Mouse (Mus musculus) neural tube, embryonic 12.5 days (tissue): ENCODE measurements around the gene Svs5. TPM values are rescaled to one million over a fixed set of nuclear protein-coding genes. Genes with fewer than 3 reads are reported as not detected.
"Not testable (repeated sequence)": the region's sequence is repeated elsewhere in the genome, so short reads cannot be mapped to it uniquely, and the experiment has no call there.

ENCODE experiments used
- ATAC-seq: fragments of 200-750 bp; cut with Nextera tagmentation; 2 replicates; pipeline ENCODE4 v1.8.0; 2017; ENCODE audit warnings: low read depth, mild to moderate bottlenecking, moderate TSS enrichment, moderate library complexity; ENCODE audit not compliant: low FRiP score
- H3K27ac ChIP-seq: fragments of 300-500 bp; sonication (generic); 2 replicates; pipeline ENCODE4 v1.5.1; 2016
- H3K27me3 ChIP-seq: fragments of 300-500 bp; sonication (generic); replicated peaks from 2 replicates; pipeline ENCODE4 v1.6.1; 2016; ENCODE audit warnings: mild to moderate bottlenecking
- H3K36me3 ChIP-seq: fragments of 300-500 bp; sonication (generic); 2 replicates; pipeline ENCODE4 v1.6.1; 2016; ENCODE audit warnings: mild to moderate bottlenecking
- H3K4me1 ChIP-seq: fragments of 300-500 bp; sonication (generic); 2 replicates; pipeline ENCODE4 v1.6.1; 2016
- H3K4me2 ChIP-seq: fragments of 300-500 bp; sonication (generic); replicated peaks from 2 replicates; pipeline ENCODE4 v1.6.1; 2016; ENCODE audit warnings: mild to moderate bottlenecking
- H3K4me3 ChIP-seq: fragments of 300-500 bp; sonication (generic); 2 replicates; pipeline ENCODE4 v1.5.1; 2016
- H3K9ac ChIP-seq: fragments of 300-500 bp; sonication (generic); 2 replicates; pipeline ENCODE4 v1.6.1; 2016; ENCODE audit warnings: mild to moderate bottlenecking
- H3K9me3 ChIP-seq: fragments of 300-500 bp; sonication (generic); 2 replicates; pipeline ENCODE4 v1.6.1; 2016; ENCODE audit warnings: mild to moderate bottlenecking
- WGBS: fragments of 180-500 bp; shearing (Covaris S2); methylation state at CpG from one replicate; pipeline ENCODE4 v1.1.7; 2016; 5-methylcytosine and 5-hydroxymethylcytosine counted together
- polyA plus RNA-seq: library from polyadenylated mRNA; unstranded; fragments of >200 nt; fragmentation: Nextera tagmentation; extraction: Ambion mirVana; gene quantifications from 2 replicates; pipeline ENCODE4 v1.2.1, GENCODE M21; 2016

Gene Svs5
- polyA plus RNA-seq: not detected in 2 replicates

- 81% methylated on average over 3 of the region's 3 CpGs for WGBS
- not testable (repeated sequence) for H3K4me1 ChIP-seq, H3K4me3 ChIP-seq, ATAC-seq, H3K27me3 ChIP-seq, H3K9ac ChIP-seq, H3K4me2 ChIP-seq, H3K9me3 ChIP-seq, H3K36me3 ChIP-seq, H3K27ac ChIP-seq
These were observed at the start of gene Svs5 for GRCm38 (mm10) chr2:164332440-164332839. TSS of gene Svs5 (plus strand) at chr2:164332740.

GRCm38 (mm10) chr2:164288968-164289367 lies 43.6 kb upstream of the Svs5 start, which contains the start of gene Svs3a:
TSS of gene Svs3a (plus strand) at chr2:164289268.
- not testable (repeated sequence) for H3K4me1 ChIP-seq, ATAC-seq, H3K9me3 ChIP-seq, H3K4me3 ChIP-seq, H3K36me3 ChIP-seq, H3K4me2 ChIP-seq, H3K27ac ChIP-seq, H3K9ac ChIP-seq, H3K27me3 ChIP-seq
- 36% methylated on average over 1 of the region's 1 CpGs for WGBS

GRCm38 (mm10) chr2:164312599-164312998 lies 19.9 kb upstream of the Svs5 start:
- Histone ChIP-seq H3K27me3 (no peaks in the 10 kb centered on the region), H3K4me3 (no peak overlapping the region), H3K27ac (no peak overlapping the region), H3K36me3 (no peaks in the 10 kb centered on the region), H3K4me1 (no peaks in the 10 kb centered on the region), H3K4me2 (no peak overlapping the region), H3K9me3 (no peaks in the 10 kb centered on the region), H3K9ac (no peak overlapping the region)
- no peak for ATAC-seq
- WGBS: 85% methylated on average over 5 of the region's 5 CpGs

- ATAC-seq, H3K36me3 ChIP-seq, H3K9me3 ChIP-seq, H3K27ac ChIP-seq, H3K4me3 ChIP-seq, H3K4me1 ChIP-seq, H3K9ac ChIP-seq, H3K27me3 ChIP-seq, H3K4me2 ChIP-seq: not testable (repeated sequence)
These were observed 17.1 kb upstream of the Svs5 start for GRCm38 (mm10) chr2:164315460-164315859.

- WGBS: 76% methylated on average over 1 of the region's 1 CpGs
These were observed 16.1 kb upstream of the Svs5 start, which contains the start of gene Svs6 for GRCm38 (mm10) chr2:164316451-164316850. TSS of gene Svs6 (plus strand) at chr2:164316751.

GRCm38 (mm10) chr2:164320983-164321382 lies 11.6 kb upstream of the Svs5 start:
- Histone ChIP-seq H3K9ac (no peak overlapping the region), H3K4me2 (no peak overlapping the region), H3K4me3 (no peak overlapping the region), H3K4me1 (no peaks in the 10 kb centered on the region), H3K9me3 (no peaks in the 10 kb centered on the region), H3K27ac (no peak overlapping the region), H3K27me3 (no peaks in the 10 kb centered on the region), H3K36me3 (no peaks in the 10 kb centered on the region)
- 88% methylated on average over 6 of the region's 6 CpGs for WGBS
- ATAC-seq: no peak

More at GRCm38 (mm10) chr2:164316451-164316850, 16.1 kb upstream of the Svs5 start, which contains the start of gene Svs6:
- H3K27ac ChIP-seq, H3K4me2 ChIP-seq, H3K4me3 ChIP-seq, H3K4me1 ChIP-seq, ATAC-seq, H3K9me3 ChIP-seq, H3K27me3 ChIP-seq, H3K36me3 ChIP-seq, H3K9ac ChIP-seq: not testable (repeated sequence)

- not testable (repeated sequence) for H3K36me3 ChIP-seq, H3K27me3 ChIP-seq, H3K27ac ChIP-seq, H3K4me1 ChIP-seq, H3K4me2 ChIP-seq, H3K9me3 ChIP-seq, H3K9ac ChIP-seq, ATAC-seq, H3K4me3 ChIP-seq
- WGBS: 87% methylated on average over 1 of the region's 1 CpGs
These were observed 11.2 kb downstream of the Svs5 start for GRCm38 (mm10) chr2:164343732-164344131.

- not testable (repeated sequence) for H3K9me3 ChIP-seq, H3K27ac ChIP-seq, ATAC-seq, H3K4me2 ChIP-seq, H3K36me3 ChIP-seq, H3K27me3 ChIP-seq, H3K4me1 ChIP-seq, H3K4me3 ChIP-seq, H3K9ac ChIP-seq
These were observed 15.2 kb downstream of the Svs5 start for GRCm38 (mm10) chr2:164347697-164348096.

- H3K4me3 ChIP-seq: no peak overlapping the region
- H3K27ac ChIP-seq: no peak overlapping the region
- no peak overlapping the region for H3K9ac ChIP-seq
- H3K36me3 ChIP-seq: no peaks in the 10 kb centered on the region
- ATAC-seq: no peak
- H3K9me3 ChIP-seq: no peaks in the 10 kb centered on the region
- WGBS: 94% methylated on average over 3 of the region's 3 CpGs
- no peaks in the 10 kb centered on the region for H3K4me1 ChIP-seq
- no peaks in the 10 kb centered on the region for H3K27me3 ChIP-seq
- no peak overlapping the region for H3K4me2 ChIP-seq
These were observed 16.4 kb downstream of the Svs5 start for GRCm38 (mm10) chr2:164348980-164349379.

GRCm38 (mm10) chr2:164352697-164353096 lies 20.2 kb downstream of the Svs5 start:
- Histone ChIP-seq H3K9ac (no peak overlapping the region), H3K4me3 (no peak overlapping the region), H3K4me1 (no peaks in the 10 kb centered on the region), H3K9me3 (no peaks in the 10 kb centered on the region), H3K36me3 (no peaks in the 10 kb centered on the region), H3K4me2 (no peak overlapping the region), H3K27ac (no peak overlapping the region), H3K27me3 (no peaks in the 10 kb centered on the region)
- WGBS: 89% methylated on average over 3 of the region's 3 CpGs
- no peak for ATAC-seq

GRCm38 (mm10) chr2:164353356-164353755 lies 20.8 kb downstream of the Svs5 start:
- Histone ChIP-seq H3K27me3 (no peaks in the 10 kb centered on the region), H3K36me3 (no peaks in the 10 kb centered on the region), H3K27ac (no peak overlapping the region), H3K9ac (no peak overlapping the region), H3K4me3 (no peak overlapping the region), H3K4me1 (no peaks in the 10 kb centered on the region), H3K4me2 (no peak overlapping the region), H3K9me3 (no peaks in the 10 kb centered on the region)
- no peak for ATAC-seq
- WGBS: 92% methylated on average over 11 of the region's 11 CpGs

- H3K9ac ChIP-seq: no peak overlapping the region
- WGBS: 81% methylated on average over 11 of the region's 11 CpGs
- H3K27me3 ChIP-seq: no peaks in the 10 kb centered on the region
- no peaks in the 10 kb centered on the region for H3K36me3 ChIP-seq
- no peak overlapping the region for H3K27ac ChIP-seq
- ATAC-seq: no peak
- H3K9me3 ChIP-seq: no peaks in the 10 kb centered on the region
- H3K4me1 ChIP-seq: no peaks in the 10 kb centered on the region
- no peak overlapping the region for H3K4me3 ChIP-seq
- no peak overlapping the region for H3K4me2 ChIP-seq
These were observed 23.8 kb downstream of the Svs5 start for GRCm38 (mm10) chr2:164356177-164356967.

- H3K9me3 ChIP-seq: no peaks in the 10 kb centered on the region
- no peak overlapping the region for H3K4me2 ChIP-seq
- WGBS: 77% methylated on average over 3 of the region's 3 CpGs
- no peak overlapping the region for H3K9ac ChIP-seq
- H3K4me1 ChIP-seq: no peaks in the 10 kb centered on the region
- no peaks in the 10 kb centered on the region for H3K36me3 ChIP-seq
- H3K27me3 ChIP-seq: no peaks in the 10 kb centered on the region
- no peak for ATAC-seq
- no peak overlapping the region for H3K4me3 ChIP-seq
- H3K27ac ChIP-seq: no peak overlapping the region
These were observed 25.8 kb downstream of the Svs5 start for GRCm38 (mm10) chr2:164358373-164358772.
